Mouse (Mus musculus) left cerebral cortex, adult 2 months (tissue): ENCODE measurements around the gene Bhlha9. TPM values are rescaled to one million over a fixed set of nuclear protein-coding genes. Genes with fewer than 3 reads are reported as not detected.
A peak's percentile ranks its signal among the peaks of the same experiment; 100 is the strongest.

Experiments
- DNase-seq, 2 experiments: peaks; one replicate each; pipeline ENCODE4 v3.0.0; 2021 to 2022; ENCODE audit warnings: low spot score in 2 of 2, mixed read lengths in 1 of 2; ENCODE audit errors: extremely low spot score in 1 of 2
- H3K27ac ChIP-seq: fragments of 200-600 bp; 2 replicates; pipeline ENCODE4 v1.8.1; 2022
- H3K4me3 ChIP-seq: fragments of 200-600 bp; 2 replicates; pipeline ENCODE4 v1.8.1; 2022
- CTCF ChIP-seq: fragments of 200-600 bp; IDR thresholded peaks from 2 replicates; pipeline ENCODE4 v1.8.1; 2022; ENCODE audit warnings: antibody characterized with exemption, mild to moderate bottlenecking, moderate library complexity
- intact Hi-C: fragments of 180-260 bp; cut with DNase I; formaldehyde crosslinking; loops from one replicate; pipeline ENCODE4 v1.15.1; 2025
- long read RNA-seq, 2 experiments: library from polyadenylated mRNA; stranded (forward); transcript quantifications; one replicate each; pipeline ENCODE4 v2.0.0; 2021; ENCODE audit warnings: borderline mapping rate in 2 of 2
- total RNA-seq, 2 experiments: library from RNA; stranded (reverse); gene quantifications; 2 replicates each; pipeline ENCODE4 v1.2.3; 2021

Bhlha9 gene
- total RNA-seq, result 1 to 10 TPM; 3.2 to 3.8 TPM
- long read RNA-seq, experiment 1, partial matches to known transcripts, result 0 of 3 reads
- long read RNA-seq, experiment 1, other reads (novel, unspliced or antisense), result 0 of 3 reads
- long read RNA-seq, experiment 2, result 0 reads

DNA sequence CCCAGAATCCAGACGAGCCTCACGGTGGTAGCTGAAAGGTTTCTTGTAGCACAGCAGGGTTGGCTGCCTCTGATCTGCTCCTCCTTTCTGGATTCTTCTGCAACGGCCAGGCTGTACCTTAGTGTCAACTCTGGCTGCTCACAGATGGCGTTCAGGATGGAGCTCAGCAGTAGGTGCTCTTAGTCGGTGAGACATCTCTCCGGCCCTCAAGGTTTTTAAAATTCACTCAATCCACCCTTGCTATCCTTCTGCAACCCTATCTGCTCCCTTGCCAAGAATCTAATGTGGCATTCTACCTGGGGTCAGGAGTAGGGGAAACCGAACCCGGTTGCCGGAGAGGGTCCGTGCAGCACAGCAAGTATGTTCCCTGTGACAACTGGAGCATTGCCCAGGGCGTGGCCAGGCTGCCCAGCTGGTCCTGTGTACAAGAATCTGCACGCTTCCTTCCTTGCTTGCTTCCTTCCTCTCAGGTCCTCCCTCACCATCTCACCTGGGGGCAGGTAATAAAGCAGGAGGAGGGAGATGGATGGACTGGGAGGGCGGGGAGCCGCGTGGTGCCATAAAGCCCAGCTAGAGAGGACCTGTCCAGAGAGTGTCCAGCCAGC is at the start of gene Bhlha9:
Gene Bhlha9, plus strand, starts transcription at position 600 of the 605 bp plus-strand sequence.
- Histone ChIP-seq H3K27ac (peak within 1 kb of the TSS; percentile 73), H3K4me3 (peak within 1 kb of the TSS; percentile 45)
- intact Hi-C loops, result loop anchor here (10.0 kb wide), 1 partner anchor 223 kb away; no protein-coding TSS in a partner anchor
- TF ChIP-seq CTCF, result no peak
- DNase-seq, result no peak

- Histone ChIP-seq H3K27ac (no peak overlapping the region), H3K4me3 (peak overlapping the region; percentile 52)
- intact Hi-C loops, result no loop called here
- no peak for TF ChIP-seq CTCF
- DNase-seq, result no peak
Observed at GRCm38 (mm10) chr11:76622566-76623205, 49.6 kb upstream of the Bhlha9 start.

DNA sequence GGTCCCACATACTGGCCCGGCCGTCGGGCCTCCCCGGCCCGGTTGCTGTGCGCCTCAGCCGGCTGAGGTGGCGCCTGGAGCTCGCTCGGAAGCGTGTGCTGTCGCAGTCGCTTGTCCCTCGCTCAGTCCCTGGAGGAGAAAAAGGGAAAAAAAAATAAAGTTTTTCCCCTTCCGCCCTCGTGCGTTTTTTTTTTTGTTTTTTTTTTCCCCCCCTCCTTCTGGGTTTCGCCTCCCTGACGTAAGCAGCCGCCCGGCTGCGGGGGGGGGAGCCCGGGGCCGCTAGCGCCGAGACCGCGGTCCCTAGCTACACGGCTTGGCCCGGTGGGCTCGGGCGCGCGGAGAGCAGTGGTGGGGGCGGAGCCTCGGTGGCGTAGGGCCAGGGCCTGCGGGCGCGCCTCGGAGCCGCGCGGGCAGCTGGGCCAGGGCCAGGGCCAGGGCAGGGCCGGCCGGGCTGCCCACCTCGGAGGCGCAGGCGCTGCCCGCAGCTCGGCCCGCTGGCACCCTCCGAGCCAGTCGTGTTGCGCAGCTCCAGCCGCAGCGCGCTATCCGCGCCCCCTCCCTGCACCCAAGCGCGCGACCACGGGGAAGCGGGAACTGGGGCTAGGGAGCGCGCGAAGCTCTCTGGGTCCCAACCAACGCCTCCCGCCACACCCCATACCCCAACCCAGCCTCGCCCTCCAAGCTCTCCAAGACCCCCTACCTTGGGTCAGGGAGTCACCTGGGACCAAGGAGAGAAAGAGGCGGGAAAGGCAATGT is 48.9 kb upstream of the Bhlha9 start:
- no peak for TF ChIP-seq CTCF
- peak; percentile 42 to 43 for DNase-seq
- intact Hi-C loops, result no loop called here
- Histone ChIP-seq H3K27ac (no peak overlapping the region), H3K4me3 (peak overlapping the region; percentile 52)

GRCm38 (mm10) chr11:76624071-76624470 is 48.2 kb upstream of the Bhlha9 start:
- Histone ChIP-seq H3K27ac (no peak overlapping the region), H3K4me3 (no peak overlapping the region; the same call in 1 of the 2 replicates)
- DNase-seq, result no peak
- TF ChIP-seq CTCF, result no peak
- intact Hi-C loops, result no loop called here

GRCm38 (mm10) chr11:76624881-76625280 is 47.4 kb upstream of the Bhlha9 start:
- TF ChIP-seq CTCF, result no peak
- Histone ChIP-seq H3K27ac (no peak overlapping the region), H3K4me3 (no peak overlapping the region)
- intact Hi-C loops, result loop anchor here (5.0 kb wide), 1 partner anchor 43 kb away; no protein-coding TSS in a partner anchor
- DNase-seq, result no peak

DNA sequence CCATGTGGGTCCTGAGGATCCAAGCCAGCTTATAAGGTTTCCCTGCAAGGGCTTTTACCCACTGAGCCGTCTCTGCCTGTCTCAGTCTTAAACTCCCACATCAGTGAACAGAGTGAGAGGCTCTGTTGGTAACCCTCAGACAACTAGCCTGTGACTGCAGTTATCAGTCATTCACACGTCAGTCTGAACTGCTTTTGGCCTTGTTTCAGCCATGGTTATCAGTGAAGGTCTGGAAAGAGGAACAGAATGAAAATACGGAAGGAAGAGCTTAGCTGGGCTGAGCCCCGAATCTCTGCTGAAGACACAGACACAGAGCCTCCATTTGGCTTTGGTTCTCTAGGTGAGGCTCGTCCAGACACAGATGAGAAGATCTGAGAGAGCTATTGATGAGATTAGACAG is 43.7 kb upstream of the Bhlha9 start:
- Histone ChIP-seq H3K27ac (no peak overlapping the region), H3K4me3 (no peak overlapping the region)
- intact Hi-C loops, result loop anchor here (5.0 kb wide), 1 partner anchor 46 kb away; no protein-coding TSS in a partner anchor
- DNase-seq, result no peak
- TF ChIP-seq CTCF, result no peak

GRCm38 (mm10) chr11:76630023-76630422 is 42.2 kb upstream of the Bhlha9 start:
- no peak overlapping the region for H3K27ac ChIP-seq
- TF ChIP-seq CTCF, result no peak
- intact Hi-C loops, result no loop called here
- H3K4me3 ChIP-seq, result no peak overlapping the region
- DNase-seq, result no peak

DNA sequence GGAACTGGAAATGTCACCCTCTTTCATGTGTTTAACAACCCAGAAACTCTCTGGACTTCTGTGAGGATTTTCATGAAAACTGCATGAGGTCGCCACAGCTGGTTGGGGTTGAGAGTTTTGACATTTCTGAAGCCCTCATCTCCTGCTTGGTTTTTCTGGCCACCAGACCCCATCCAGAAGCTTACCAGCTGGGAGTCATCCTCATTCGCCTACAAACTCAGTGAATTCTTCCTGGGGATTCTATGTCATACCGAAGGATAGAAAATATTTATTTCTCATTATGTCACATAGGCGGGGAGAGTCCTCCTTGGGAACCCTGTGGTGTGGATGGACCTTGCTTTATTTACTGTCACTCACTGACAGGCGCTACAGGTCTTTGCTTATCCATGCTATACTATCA is 41.8 kb upstream of the Bhlha9 start:
- no peak for DNase-seq
- Histone ChIP-seq H3K4me3 (no peak overlapping the region), H3K27ac (no peak overlapping the region)
- no peak for TF ChIP-seq CTCF
- intact Hi-C loops, result no loop called here

DNA sequence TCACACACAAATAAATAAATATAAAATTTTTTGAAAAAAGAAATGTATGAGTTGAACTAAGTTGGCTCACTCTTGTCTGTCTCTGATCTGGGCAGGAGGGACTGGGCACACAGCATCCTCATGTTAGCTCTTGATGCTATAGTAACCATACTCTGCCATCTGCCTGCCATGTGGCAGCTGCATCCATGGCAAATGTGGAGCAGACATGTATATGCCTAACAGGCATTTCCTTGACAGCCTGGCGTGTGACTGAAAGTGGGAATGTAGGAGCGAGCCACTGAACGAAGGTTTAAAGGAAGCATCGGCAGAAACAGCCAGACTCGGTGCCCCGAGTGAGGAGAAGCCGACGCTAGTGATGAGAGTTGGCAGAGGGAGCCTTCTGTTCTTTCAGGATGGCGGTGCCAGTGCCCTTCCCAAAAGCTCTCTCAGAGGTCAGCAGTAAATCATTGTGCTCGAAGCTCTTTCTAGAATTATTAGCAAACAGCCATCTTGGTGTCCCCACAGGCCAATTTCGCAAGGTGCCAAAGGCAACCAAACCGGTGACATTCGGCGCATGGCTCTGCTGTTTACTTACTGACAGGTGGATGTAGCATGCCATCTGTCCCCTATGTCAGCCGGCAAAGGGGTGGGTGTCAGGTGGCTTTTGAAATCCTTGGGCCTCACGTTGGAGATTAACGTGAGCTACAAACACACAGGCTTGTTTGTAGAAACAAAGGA is 32.8 kb upstream of the Bhlha9 start:
- intact Hi-C loops, result no loop called here
- Histone ChIP-seq H3K4me3 (no peak overlapping the region), H3K27ac (no peak overlapping the region)
- no peak for TF ChIP-seq CTCF
- DNase-seq, result no peak

GRCm38 (mm10) chr11:76640231-76640630 is 32.0 kb upstream of the Bhlha9 start:
- DNase-seq, result no peak
- Histone ChIP-seq H3K4me3 (no peak overlapping the region), H3K27ac (no peak overlapping the region)
- no peak for TF ChIP-seq CTCF
- intact Hi-C loops, result no loop called here

DNA sequence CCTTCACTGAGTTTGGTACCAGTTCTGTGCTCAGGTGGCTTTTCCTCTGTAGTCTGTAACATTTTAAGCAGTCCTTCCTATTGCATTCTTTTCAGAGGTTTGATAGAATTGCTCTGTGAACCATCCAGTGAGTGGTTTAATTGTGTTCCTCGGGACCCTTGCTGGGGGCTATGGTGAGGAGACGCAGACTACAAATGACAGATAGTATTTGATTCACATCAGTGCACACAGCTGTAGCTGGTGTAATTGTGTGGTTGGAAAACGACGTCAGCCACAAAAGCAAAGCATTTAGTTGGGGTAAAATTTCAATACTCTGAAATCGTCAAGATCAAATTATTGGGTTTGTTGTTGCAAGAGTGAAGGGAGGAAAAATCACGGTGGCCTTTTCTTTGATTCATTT is 28.0 kb upstream of the Bhlha9 start:
- no peak overlapping the region for H3K4me3 ChIP-seq
- H3K27ac ChIP-seq, result no peak overlapping the region
- no peak for DNase-seq
- no peak for TF ChIP-seq CTCF
- intact Hi-C loops, result no loop called here
